Mouse (Mus musculus) embryonic facial prominence, embryonic 13.5 days (tissue): ENCODE measurements around the gene Il34. TPM values are rescaled to one million over a fixed set of nuclear protein-coding genes. Genes with fewer than 3 reads are reported as not detected.

Experiments used
- ATAC-seq: fragments of 200-750 bp; cut with Nextera tagmentation; 2 replicates; pipeline ENCODE4 v1.8.0; 2017; ENCODE audit warnings: low read depth; ENCODE audit not compliant: insufficient number of reproducible peaks, insufficient read depth, low FRiP score, low TSS enrichment
- H3K27ac ChIP-seq: fragments of 300-500 bp; sonication (generic); 2 replicates; pipeline ENCODE4 v1.5.1; 2015; ENCODE audit warnings: moderate library complexity, mild to moderate bottlenecking, inconsistent platforms
- H3K27me3 ChIP-seq: fragments of 300-500 bp; sonication (generic); 2 replicates; pipeline ENCODE4 v1.6.1; 2015; ENCODE audit warnings: mild to moderate bottlenecking, inconsistent platforms
- H3K36me3 ChIP-seq: fragments of 300-500 bp; sonication (generic); 2 replicates; pipeline ENCODE4 v1.6.1; 2015; ENCODE audit warnings: mild to moderate bottlenecking, inconsistent platforms
- H3K4me1 ChIP-seq: fragments of 300-500 bp; sonication (generic); 2 replicates; pipeline ENCODE4 v1.6.1; 2015; ENCODE audit warnings: inconsistent platforms
- H3K4me2 ChIP-seq: fragments of 300-500 bp; sonication (generic); 2 replicates; pipeline ENCODE4 v1.6.1; 2015; ENCODE audit warnings: moderate library complexity, mild to moderate bottlenecking, inconsistent platforms
- H3K4me3 ChIP-seq: fragments of 300-500 bp; sonication (generic); 2 replicates; pipeline ENCODE4 v1.5.1; 2015; ENCODE audit warnings: mild to moderate bottlenecking, inconsistent platforms
- H3K9ac ChIP-seq: fragments of 300-500 bp; sonication (generic); 2 replicates; pipeline ENCODE4 v1.6.1; 2015; ENCODE audit warnings: mild to moderate bottlenecking, inconsistent platforms
- H3K9me3 ChIP-seq: fragments of 300-500 bp; sonication (generic); 2 replicates; pipeline ENCODE4 v1.6.1; 2016; ENCODE audit warnings: inconsistent platforms
- WGBS: fragments of 180-500 bp; shearing (Covaris S2); methylation state at CpG from one replicate; pipeline ENCODE4 v1.1.7; 2015; ENCODE audit warnings: mixed read lengths; 5-methylcytosine and 5-hydroxymethylcytosine counted together
- polyA plus RNA-seq: library from polyadenylated mRNA; unstranded; fragments of >200 nt; fragmentation: Nextera tagmentation; extraction: Ambion mirVana; gene quantifications from 2 replicates; pipeline ENCODE4 v1.2.1, GENCODE M21; 2015

Il34 gene
- polyA plus RNA-seq, 1 experiment from 2014 or later: 0.60 TPM

GRCm38 (mm10) chr8:110724493-110724892 is 81.2 kb downstream of the Il34 start:
- H3K36me3 ChIP-seq: peaks cover 53% of the 10 kb centered on the region

GRCm38 (mm10) chr8:110722414-110723011 is 83.2 kb downstream of the Il34 start:
- H3K4me1 ChIP-seq: peaks cover 79% of the 10 kb centered on the region
- H3K4me3 ChIP-seq: peak overlapping the region; percentile 77
- WGBS: 33% methylated on average over 11 of the region's 11 CpGs
- peak overlapping the region; percentile 94 for H3K9ac ChIP-seq
- H3K9me3 ChIP-seq: no peaks in the 10 kb centered on the region
- no peak for ATAC-seq
- peak overlapping the region; percentile 96 for H3K4me2 ChIP-seq
- no peaks in the 10 kb centered on the region for H3K27me3 ChIP-seq
- peaks cover 33% of the 10 kb centered on the region for H3K36me3 ChIP-seq
- peak overlapping the region; percentile 91 for H3K27ac ChIP-seq

More at GRCm38 (mm10) chr8:110724493-110724892, 81.2 kb downstream of the Il34 start:
- no peaks in the 10 kb centered on the region for H3K9me3 ChIP-seq
- no peaks in the 10 kb centered on the region for H3K27me3 ChIP-seq
- peak overlapping the region; percentile 96 for H3K4me2 ChIP-seq
- 57% methylated on average over 3 of the region's 3 CpGs for WGBS
- H3K9ac ChIP-seq: peak overlapping the region; percentile 94
- 0 out of 2 replicates have a peak overlapping the region, but pooled peaks have one; percentile 2 for H3K4me3 ChIP-seq
- no peak for ATAC-seq
- H3K4me1 ChIP-seq: peaks cover 60% of the 10 kb centered on the region
- H3K27ac ChIP-seq: peak overlapping the region; percentile 77; the same call in 1 of the 2 replicates

GRCm38 (mm10) chr8:110721606-110722413 is 83.9 kb downstream of the Il34 start:
- H3K27ac ChIP-seq: peak overlapping the region; percentile 91
- ATAC-seq: peak; percentile 8; the same call in 1 of the 2 replicates
- H3K9ac ChIP-seq: peak overlapping the region; percentile 94
- WGBS: under 1% methylated on average over 40 of the region's 59 CpGs
- peaks cover 26% of the 10 kb centered on the region for H3K36me3 ChIP-seq
- H3K4me1 ChIP-seq: peaks cover 83% of the 10 kb centered on the region
- peak overlapping the region; percentile 77 for H3K4me3 ChIP-seq
- no peaks in the 10 kb centered on the region for H3K9me3 ChIP-seq
- H3K4me2 ChIP-seq: peak overlapping the region; percentile 96
- no peaks in the 10 kb centered on the region for H3K27me3 ChIP-seq

GRCm38 (mm10) chr8:110720685-110721598 is 84.8 kb downstream of the Il34 start, which contains the start of gene Mtss1l:
TSS of gene Mtss1l (plus strand) at chr8:110721476.
- Histone ChIP-seq H3K36me3 (peaks cover 19% of the 10 kb centered on the region), H3K27me3 (no peaks in the 10 kb centered on the region), H3K27ac (peak within 1 kb of the TSS; percentile 91), H3K9me3 (no peaks in the 10 kb centered on the region), H3K9ac (peak within 1 kb of the TSS; percentile 94), H3K4me3 (peak within 1 kb of the TSS; percentile 77), H3K4me2 (peak within 1 kb of the TSS; percentile 96), H3K4me1 (peaks cover 88% of the 10 kb centered on the region)
- 4% methylated on average over 71 of the region's 75 CpGs for WGBS
- peak; percentile 78 for ATAC-seq

GRCm38 (mm10) chr8:110719898-110720653 is 85.6 kb downstream of the Il34 start:
- Histone ChIP-seq H3K9me3 (no peaks in the 10 kb centered on the region), H3K36me3 (peaks cover 13% of the 10 kb centered on the region), H3K4me1 (peaks cover 90% of the 10 kb centered on the region), H3K4me2 (peak overlapping the region; percentile 96; the same call in 1 of the 2 replicates), H3K27ac (peak overlapping the region; percentile 91), H3K9ac (peak overlapping the region; percentile 37; the same call in 1 of the 2 replicates), H3K27me3 (no peaks in the 10 kb centered on the region), H3K4me3 (no peak overlapping the region)
- no peak for ATAC-seq
- WGBS: 47% methylated on average over 6 of the region's 6 CpGs

- H3K9me3 ChIP-seq: no peaks in the 10 kb centered on the region
- H3K27ac ChIP-seq: peak overlapping the region; percentile 91
- peaks cover 7% of the 10 kb centered on the region for H3K36me3 ChIP-seq
- no peak for ATAC-seq
- 27% methylated on average over 12 of the region's 12 CpGs for WGBS
- no peaks in the 10 kb centered on the region for H3K27me3 ChIP-seq
- no peak overlapping the region for H3K4me2 ChIP-seq
- peak overlapping the region; percentile 54; the same call in 1 of the 2 replicates for H3K9ac ChIP-seq
- peaks cover 89% of the 10 kb centered on the region for H3K4me1 ChIP-seq
- no peak overlapping the region for H3K4me3 ChIP-seq
Observed at GRCm38 (mm10) chr8:110718969-110719670, 86.6 kb downstream of the Il34 start.

GRCm38 (mm10) chr8:110718209-110718968 is 87.3 kb downstream of the Il34 start:
- H3K36me3 ChIP-seq: peaks cover 9% of the 10 kb centered on the region
- H3K9me3 ChIP-seq: no peaks in the 10 kb centered on the region
- H3K9ac ChIP-seq: 0 out of 2 replicates have a peak overlapping the region, but pooled peaks have one; percentile 11
- H3K4me1 ChIP-seq: peaks cover 82% of the 10 kb centered on the region
- no peak for ATAC-seq
- no peak overlapping the region for H3K4me2 ChIP-seq
- H3K4me3 ChIP-seq: no peak overlapping the region
- peak overlapping the region; percentile 91 for H3K27ac ChIP-seq
- H3K27me3 ChIP-seq: no peaks in the 10 kb centered on the region
- WGBS: 85% methylated on average over 8 of the region's 8 CpGs

- ATAC-seq: no peak
- peak overlapping the region; percentile 90 for H3K27ac ChIP-seq
- no peak overlapping the region for H3K4me3 ChIP-seq
Observed at GRCm38 (mm10) chr8:110717131-110717530, 88.6 kb downstream of the Il34 start.

GRCm38 (mm10) chr8:110716075-110716474 is 89.6 kb downstream of the Il34 start:
- 0 out of 2 replicates have a peak overlapping the region, but pooled peaks have one; percentile 47 for H3K9ac ChIP-seq
- no peak overlapping the region for H3K4me3 ChIP-seq
- 42% methylated on average over 4 of the region's 4 CpGs for WGBS
- H3K4me2 ChIP-seq: 0 out of 2 replicates have a peak overlapping the region, but pooled peaks have one; percentile 9
- H3K27me3 ChIP-seq: no peaks in the 10 kb centered on the region
- no peaks in the 10 kb centered on the region for H3K9me3 ChIP-seq
- peak overlapping the region; percentile 90 for H3K27ac ChIP-seq
- H3K4me1 ChIP-seq: peaks cover 73% of the 10 kb centered on the region
- peak; percentile 48; the same call in 1 of the 2 replicates for ATAC-seq
- peaks cover 29% of the 10 kb centered on the region for H3K36me3 ChIP-seq

More at GRCm38 (mm10) chr8:110717131-110717530, 88.6 kb downstream of the Il34 start:
- Histone ChIP-seq H3K36me3 (peaks cover 20% of the 10 kb centered on the region), H3K4me2 (no peak overlapping the region), H3K9me3 (no peaks in the 10 kb centered on the region), H3K27me3 (no peaks in the 10 kb centered on the region), H3K4me1 (peaks cover 74% of the 10 kb centered on the region), H3K9ac (peak overlapping the region; percentile 47; the same call in 1 of the 2 replicates)
- 43% methylated on average over 7 of the region's 7 CpGs for WGBS
